Mouse (Mus musculus) layer of hippocampus, adult 18-20 months (tissue): Measurements from ENCODE around the gene Gm20815. TPM values are rescaled to one million over a fixed set of nuclear protein-coding genes. Genes with fewer than 3 reads are reported as not detected.
"Not testable (repeated sequence)": the region's sequence is repeated elsewhere in the genome, so short reads cannot be mapped to it uniquely, and the experiment has no call there.

Source experiments
- DNase-seq, 2 experiments: peaks; one replicate each; pipeline ENCODE4 v3.0.0; 2022; ENCODE audit warnings: low spot score in 2 of 2
- long read RNA-seq: library from polyadenylated mRNA; stranded (forward); transcript quantifications from one replicate; pipeline ENCODE4 v2.0.0, GENCODE M21; 2021
- total RNA-seq, 2 experiments: library from RNA; stranded (reverse); gene quantifications; 2 replicates each; pipeline ENCODE4 v1.2.3; 2021

The Gm20815 gene
- not detected for total RNA-seq
- long read RNA-seq = 0 reads

- DNase-seq = not testable (repeated sequence)
Measured at GRCm38 (mm10) chrY:8835069-8835468, at the start of gene Gm20815. TSS of gene Gm20815 (minus strand) at chrY:8835169.
